Mouse (Mus musculus) brain, embryonic 14.5 days (tissue): ENCODE data around the gene Ascc3.

Experiments used
- CTCF ChIP-seq: fragments of 200-500 bp; IDR thresholded peaks from 2 replicates; pipeline ENCODE4 v1.5.1; 2012; ENCODE audit warnings: inconsistent platforms, mild to moderate bottlenecking, moderate library complexity, borderline replicate concordance; ENCODE audit not compliant: insufficient read depth, insufficient read length; ENCODE audit errors: extremely low read depth
- POLR2A ChIP-seq: fragments of 200-500 bp; IDR thresholded peaks from 2 replicates; pipeline ENCODE4 v1.6.1; 2012; ENCODE audit warnings: mild to moderate bottlenecking, inconsistent platforms, borderline replicate concordance; ENCODE audit not compliant: poor library complexity, insufficient read depth, insufficient read length, severe bottlenecking; ENCODE audit errors: extremely low read depth

- TF ChIP-seq POLR2A, result no peak
- no peak for TF ChIP-seq CTCF
Measured at GRCm38 (mm10) chr10:50613840-50614239, 21.4 kb downstream of the Ascc3 start.
